Mouse (Mus musculus) adrenal gland (tissue): Measurements from ENCODE around the gene Kcnk10.
"Not testable (repeated sequence)": the region's sequence is repeated elsewhere in the genome, so short reads cannot be mapped to it uniquely, and the experiment has no call there.

Experiments used
- intact Hi-C: fragments of 180-260 bp; cut with DNase I; formaldehyde crosslinking; loops from one replicate; pipeline ENCODE4 v1.15.1; 2025
- long read RNA-seq, 2 experiments: library from polyadenylated mRNA; unstranded; transcript quantifications; one replicate each; pipeline ENCODE4 v2.0.0; 2020; ENCODE audit warnings: borderline replicate concordance in 1 of 2; ENCODE audit not compliant: insufficient replicate concordance in 1 of 2

Kcnk10 gene
- long read RNA-seq, experiment 1 = 0 reads
- long read RNA-seq, experiment 2 = 0 reads

GRCm38 (mm10) chr12:98577861-98578360, at the start of gene Kcnk10:
Gene Kcnk10 (minus strand): TSS chr12:98578310.
- intact Hi-C loops = no loop called here

GRCm38 (mm10) chr12:98627392-98628259, 49.5 kb upstream of the Kcnk10 start, which contains the start of gene Spata7:
Gene Spata7 (plus strand): TSS chr12:98628157.
- intact Hi-C loops = no loop called here

- intact Hi-C loops = not testable (repeated sequence)
Observed at GRCm38 (mm10) chr12:98623266-98623665, 45.2 kb upstream of the Kcnk10 start.

- intact Hi-C loops = not testable (repeated sequence)
Observed at GRCm38 (mm10) chr12:98620922-98621321, 42.8 kb upstream of the Kcnk10 start.

- intact Hi-C loops = no loop called here
Observed at GRCm38 (mm10) chr12:98619496-98619895, 41.4 kb upstream of the Kcnk10 start.

GRCm38 (mm10) chr12:98615746-98616145, 37.6 kb upstream of the Kcnk10 start:
- intact Hi-C loops = no loop called here

- intact Hi-C loops = no loop called here
Observed at GRCm38 (mm10) chr12:98614910-98615508, 36.9 kb upstream of the Kcnk10 start.

- intact Hi-C loops = no loop called here
Observed at GRCm38 (mm10) chr12:98610341-98610740, 32.2 kb upstream of the Kcnk10 start.

GRCm38 (mm10) chr12:98606595-98607290, 28.6 kb upstream of the Kcnk10 start:
- intact Hi-C loops = no loop called here

GRCm38 (mm10) chr12:98605264-98605663, 27.2 kb upstream of the Kcnk10 start:
- intact Hi-C loops = no loop called here

- intact Hi-C loops = no loop called here
Observed at GRCm38 (mm10) chr12:98602114-98602513, 24.0 kb upstream of the Kcnk10 start.

- intact Hi-C loops = no loop called here
Observed at GRCm38 (mm10) chr12:98600861-98601260, 22.8 kb upstream of the Kcnk10 start.

- intact Hi-C loops = no loop called here
Observed at GRCm38 (mm10) chr12:98591016-98591415, 12.9 kb upstream of the Kcnk10 start.

- intact Hi-C loops = no loop called here
Observed at GRCm38 (mm10) chr12:98588573-98588972, 10.5 kb upstream of the Kcnk10 start.

GRCm38 (mm10) chr12:98585302-98585701, 7.2 kb upstream of the Kcnk10 start:
- intact Hi-C loops = no loop called here

GRCm38 (mm10) chr12:98575942-98576550, 2.1 kb downstream of the Kcnk10 start:
- intact Hi-C loops = no loop called here

GRCm38 (mm10) chr12:98575195-98575887, 2.8 kb downstream of the Kcnk10 start:
- intact Hi-C loops = no loop called here

- intact Hi-C loops = no loop called here
Observed at GRCm38 (mm10) chr12:98574353-98575194, 3.5 kb downstream of the Kcnk10 start.
